Mouse (Mus musculus): ENCODE measurements around the gene Gm8297.
"Not testable (repeated sequence)": the region's sequence is repeated elsewhere in the genome, so short reads cannot be mapped to it uniquely, and the experiment has no call there.

The Gm8297 gene

GRCm38 (mm10) chr14:4983635-4984034 is at the start of gene Gm8297:
Gene Gm8297 (plus strand): TSS chr14:4983935.
- DNase-seq = not testable (repeated sequence)

- DNase-seq = not testable (repeated sequence)
Measured at GRCm38 (mm10) chr14:5015591-5015990, 31.9 kb downstream of the Gm8297 start, which contains the start of gene Gm3298. Gene Gm3298 (plus strand): TSS chr14:5015891.
